Mouse (Mus musculus) lung, postnatal 0 days (tissue): Measurements from ENCODE around the gene Nek2.

ENCODE experiments used
- CTCF ChIP-seq: IDR thresholded peaks from 2 replicates; pipeline ENCODE4 v1.5.1; 2016; ENCODE audit warnings: antibody characterized with exemption, mild to moderate bottlenecking
- EP300 ChIP-seq: IDR thresholded peaks from 2 replicates; pipeline ENCODE4 v1.6.1; 2016; ENCODE audit warnings: antibody characterized with exemption, mild to moderate bottlenecking, control low read depth

- TF ChIP-seq CTCF (no peak), EP300 (no peak)
Measured at GRCm38 (mm10) chr1:191775116-191775515, 46.1 kb upstream of the Nek2 start.
